Mouse (Mus musculus) MEL (cell line): ENCODE results near the gene Gipc3. TPM values are rescaled to one million over a fixed set of nuclear protein-coding genes. Genes with fewer than 3 reads are reported as not detected.
A peak's percentile ranks its signal among the peaks of the same experiment; 100 is the strongest.

Experiments
- DNase-seq: peaks from one replicate; pipeline ENCODE4 v3.0.0; 2011; ENCODE audit warnings: low read depth, low spot score
- H3K27ac ChIP-seq: 2 replicates; pipeline ENCODE4 v1.5.1; 2012; ENCODE audit warnings: low read depth, mild to moderate bottlenecking, control low read depth, low read length, moderate library complexity; ENCODE audit not compliant: control insufficient read depth
- H3K27me3 ChIP-seq, 2 experiments: fragments of 150-350 bp in 1 of 2; sonication (generic) in 1 of 2; 2 replicates each; pipeline ENCODE4 v1.6.1; 2012; ENCODE audit warnings: low read length in 2 of 2, mild to moderate bottlenecking in 2 of 2, improper control_type of control experiment in 1 of 2, moderate library complexity in 1 of 2; ENCODE audit not compliant: insufficient read depth in 2 of 2, control insufficient read depth in 1 of 2
- H3K36me3 ChIP-seq, 2 experiments: 2 replicates each; pipeline ENCODE4 v1.6.1; 2012 to 2014; ENCODE audit warnings: low read length in 2 of 2, improper control_type of control experiment in 1 of 2, inconsistent platforms in 1 of 2, mild to moderate bottlenecking in 1 of 2; ENCODE audit not compliant: insufficient read depth in 2 of 2, control insufficient read depth in 1 of 2
- H3K4me1 ChIP-seq, 2 experiments: fragments of 150-350 bp in 1 of 2; sonication (generic) in 1 of 2; 2 replicates each; pipeline ENCODE4 v1.6.1; 2012; ENCODE audit warnings: low read length in 2 of 2, improper control_type of control experiment in 1 of 2, mild to moderate bottlenecking in 1 of 2; ENCODE audit not compliant: insufficient read depth in 2 of 2, control insufficient read depth in 1 of 2
- H3K4me3 ChIP-seq, 2 experiments: fragments of 150-350 bp in 1 of 2; sonication (generic) in 1 of 2; 2 replicates each; pipeline ENCODE4 v1.5.1; 2012; ENCODE audit warnings: low read depth in 2 of 2, low read length in 2 of 2, mild to moderate bottlenecking in 2 of 2, moderate library complexity in 2 of 2, control low read depth in 1 of 2, improper control_type of control experiment in 1 of 2; ENCODE audit not compliant: control insufficient read depth in 1 of 2, insufficient read depth in 1 of 2
- H3K79me2 ChIP-seq: 2 replicates; pipeline ENCODE4 v1.6.1; 2012; ENCODE audit warnings: mild to moderate bottlenecking, low read length, moderate library complexity; ENCODE audit not compliant: control insufficient read depth, poor library complexity, insufficient read depth
- H3K9ac ChIP-seq: 2 replicates; pipeline ENCODE4 v1.6.1; 2012; ENCODE audit warnings: low read depth, mild to moderate bottlenecking, control low read depth, low read length, moderate library complexity; ENCODE audit not compliant: control insufficient read depth, poor library complexity, severe bottlenecking
- H3K9me3 ChIP-seq: fragments of 150-350 bp; sonication (generic); replicated peaks from 2 replicates; pipeline ENCODE4 v1.6.1; 2012; ENCODE audit warnings: mild to moderate bottlenecking, low read length, improper control_type of control experiment, moderate library complexity; ENCODE audit not compliant: insufficient read depth
- CHD1 ChIP-seq: IDR thresholded peaks from 2 replicates; pipeline ENCODE4 v1.6.1; 2012; ENCODE audit warnings: low read depth, mild to moderate bottlenecking, inconsistent platforms, low read length, improper control_type of control experiment
- CHD2 ChIP-seq: IDR thresholded peaks from 2 replicates; pipeline ENCODE4 v1.6.1; 2011; ENCODE audit warnings: low read length, improper control_type of control experiment
- ELF1 ChIP-seq: IDR thresholded peaks from 2 replicates; pipeline ENCODE4 v1.6.1; 2014; ENCODE audit warnings: low read depth, mild to moderate bottlenecking, inconsistent platforms, low read length, improper control_type of control experiment, moderate library complexity
- EP300 ChIP-seq, 2 experiments: IDR thresholded peaks; 2 replicates each; pipeline ENCODE4 v1.6.1; 2011; ENCODE audit warnings: improper control_type of control experiment in 2 of 2, low read length in 2 of 2, low read depth in 1 of 2, mild to moderate bottlenecking in 1 of 2
- GABPA ChIP-seq: IDR thresholded peaks from 2 replicates; pipeline ENCODE4 v1.6.1; 2012; ENCODE audit warnings: low read depth, mild to moderate bottlenecking, inconsistent platforms, low read length, improper control_type of control experiment, moderate library complexity
- HCFC1 ChIP-seq: IDR thresholded peaks from 2 replicates; pipeline ENCODE4 v1.6.1; 2012; ENCODE audit warnings: low read depth, mild to moderate bottlenecking, inconsistent platforms, low read length, improper control_type of control experiment, moderate library complexity
- KAT2A ChIP-seq: conservative IDR thresholded peaks from 2 replicates; pipeline ENCODE4 v1.6.1; 2012; ENCODE audit warnings: low read depth, low read length, improper control_type of control experiment, inconsistent platforms
- MAFK ChIP-seq: IDR thresholded peaks from 2 replicates; pipeline ENCODE4 v1.6.1; 2011; ENCODE audit warnings: low read depth, mild to moderate bottlenecking, low read length, improper control_type of control experiment, borderline replicate concordance
- MAX ChIP-seq: IDR thresholded peaks from 2 replicates; pipeline ENCODE4 v1.6.1; 2011; ENCODE audit warnings: low read length, improper control_type of control experiment
- MAZ ChIP-seq: IDR thresholded peaks from 2 replicates; pipeline ENCODE4 v1.6.1; 2012; ENCODE audit warnings: low read depth, mild to moderate bottlenecking, inconsistent platforms, low read length, improper control_type of control experiment
- MEF2A ChIP-seq: IDR thresholded peaks from 2 replicates; pipeline ENCODE4 v1.6.1; 2014; ENCODE audit warnings: low read depth, mild to moderate bottlenecking, inconsistent platforms, low read length, improper control_type of control experiment; ENCODE audit not compliant: poor library complexity, insufficient replicate concordance, severe bottlenecking; ENCODE audit errors: extremely low read depth
- NELFE ChIP-seq: IDR thresholded peaks from 2 replicates; pipeline ENCODE4 v1.6.1; 2011; ENCODE audit warnings: low read depth, low read length, improper control_type of control experiment
- NRF1 ChIP-seq: IDR thresholded peaks from 2 replicates; pipeline ENCODE4 v1.6.1; 2014; ENCODE audit warnings: low read depth, mild to moderate bottlenecking, inconsistent platforms, low read length, improper control_type of control experiment, moderate library complexity; ENCODE audit not compliant: poor library complexity, insufficient read depth, severe bottlenecking
- POLR2AphosphoS5 ChIP-seq: IDR thresholded peaks from 2 replicates; pipeline ENCODE4 v1.6.1; 2012; ENCODE audit warnings: low read depth, borderline replicate concordance, mild to moderate bottlenecking, inconsistent platforms, low read length, moderate library complexity, mixed read lengths
- RAD21 ChIP-seq: IDR thresholded peaks from 2 replicates; pipeline ENCODE4 v1.6.1; 2011; ENCODE audit warnings: mild to moderate bottlenecking, low read depth, low read length, improper control_type of control experiment
- RCOR1 ChIP-seq: IDR thresholded peaks from 2 replicates; pipeline ENCODE4 v1.6.1; 2012; ENCODE audit warnings: low read depth, mild to moderate bottlenecking, inconsistent platforms, low read length, improper control_type of control experiment
- TBP ChIP-seq: IDR thresholded peaks from 2 replicates; pipeline ENCODE4 v1.8.0; 2011; ENCODE audit warnings: low read depth, low read length, improper control_type of control experiment
- TCF12 ChIP-seq: IDR thresholded peaks from 2 replicates; pipeline ENCODE4 v1.6.1; 2014; ENCODE audit warnings: low read depth, mild to moderate bottlenecking, inconsistent platforms, low read length, improper control_type of control experiment, moderate library complexity
- USF1 ChIP-seq: IDR thresholded peaks from 2 replicates; pipeline ENCODE4 v1.6.1; 2014; ENCODE audit warnings: low read depth, mild to moderate bottlenecking, inconsistent platforms, low read length, improper control_type of control experiment, moderate library complexity
- ZMIZ1 ChIP-seq: IDR thresholded peaks from 2 replicates; pipeline ENCODE4 v1.6.1; 2012; ENCODE audit warnings: low read depth, mild to moderate bottlenecking, inconsistent platforms, low read length, improper control_type of control experiment, moderate library complexity
- polyA plus RNA-seq, 2 experiments: library from polyadenylated mRNA; stranded (reverse) in 1 of 2; unstranded in 1 of 2; fragments of >175 nt in 1 of 2; fragments of >200 nt in 1 of 2; gene quantifications; 2 replicates each; pipeline versions ENCODE4 v1.2.1 to v1.2.4; 2012; ENCODE audit warnings: low replicate concordance in 2 of 2, low read depth in 1 of 2; ENCODE audit not compliant: insufficient read length in 2 of 2, insufficient read depth in 1 of 2, missing spikeins in 1 of 2
- total RNA-seq: library from RNA; depleted of rRNA; stranded (reverse); fragments of 300-350 nt; gene quantifications from 2 replicates; pipeline ENCODE4 v1.2.3, GENCODE M21; 2012

Gipc3 gene
- total and polyA plus RNA-seq, 3 experiments, result not detected

DNA sequence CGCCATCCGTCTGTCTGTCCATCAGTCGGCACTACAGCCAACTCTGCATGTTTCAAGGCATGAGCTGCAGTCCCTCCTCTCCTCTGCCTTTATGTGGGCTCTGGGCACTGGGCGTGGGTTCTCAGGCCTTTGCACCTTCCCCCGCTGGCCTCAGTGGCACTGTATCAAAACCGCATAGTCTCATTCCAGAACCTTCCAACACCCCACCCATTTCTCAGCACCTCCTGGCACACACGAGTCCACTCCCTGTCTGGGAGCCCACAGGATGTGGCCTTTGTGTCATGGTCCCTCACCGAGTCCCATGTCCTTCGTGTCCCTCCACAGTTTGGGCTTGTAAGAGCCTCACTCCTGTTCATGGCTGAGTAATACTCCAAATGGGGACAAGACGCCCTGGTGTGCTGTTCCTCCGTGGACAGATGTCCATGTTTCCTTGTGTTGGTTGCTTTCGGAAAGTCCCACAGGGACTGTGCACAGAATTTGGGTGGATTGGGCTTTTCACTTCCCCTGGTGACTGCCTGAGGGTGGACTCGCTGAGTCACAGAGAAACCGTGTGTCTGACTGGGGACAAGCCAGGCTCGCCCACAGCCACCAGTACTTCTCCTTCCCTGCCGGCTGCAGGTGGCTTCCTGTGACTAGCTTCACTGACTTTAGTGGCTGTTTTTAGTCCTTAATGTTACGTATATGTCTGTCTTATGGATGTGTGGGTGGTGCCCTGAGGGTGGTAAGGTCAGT, 44.5 kb downstream of the Gipc3 start (continued):
- no peak for TF ChIP-seq POLR2AphosphoS5
- TF ChIP-seq, all 39 proteins: peak for 0

DNA sequence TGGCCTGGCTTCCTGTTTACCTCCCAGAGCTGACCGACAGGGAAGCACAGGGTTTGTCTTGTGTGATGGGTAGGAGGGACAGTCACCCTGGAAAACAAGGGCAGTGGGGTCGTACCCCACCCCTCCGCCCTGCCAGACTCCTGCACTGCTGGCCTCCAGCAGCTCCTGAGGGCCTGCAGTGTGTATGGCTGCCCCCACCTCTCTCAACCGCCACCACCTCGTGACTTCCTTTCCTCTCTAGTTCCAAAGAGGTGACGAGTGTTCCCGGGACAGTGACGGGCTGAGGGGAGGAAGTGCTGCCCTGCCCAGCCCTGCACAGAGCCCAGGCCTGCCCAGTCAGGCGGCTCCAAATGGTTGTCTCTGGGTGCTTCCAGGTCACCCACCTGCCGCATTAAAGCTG, 45.2 kb downstream of the Gipc3 start:
- no peaks in the 10 kb centered on the region for H3K27me3 ChIP-seq
- H3K4me1 ChIP-seq, result peaks cover 4 to 21% of the 10 kb centered on the region in 2 experiments; a peak in 3 of 4 replicates
- H3K9me3 ChIP-seq, result no peaks in the 10 kb centered on the region
- DNase-seq, result no peak
- H3K36me3 ChIP-seq, result peaks cover 0 to 10% of the 10 kb centered on the region in 2 experiments; a peak in 2 of 4 replicates
- no peak overlapping the region for H3K4me3 ChIP-seq
- no peak overlapping the region for H3K9ac ChIP-seq
- H3K27ac ChIP-seq, result no peak overlapping the region
- peaks cover 77% of the 10 kb centered on the region for H3K79me2 ChIP-seq
- TF ChIP-seq MAX (no peak), NRF1 (no peak), RAD21 (no peak), RCOR1 (no peak), GABPA (no peak), MEF2A (no peak), HCFC1 (no peak), EP300 (IDR thresholded peaks at IDR 0.05; ENCODE audit: low read depth in 1 of 2, low read length in 2 of 2) (no peak)

DNA sequence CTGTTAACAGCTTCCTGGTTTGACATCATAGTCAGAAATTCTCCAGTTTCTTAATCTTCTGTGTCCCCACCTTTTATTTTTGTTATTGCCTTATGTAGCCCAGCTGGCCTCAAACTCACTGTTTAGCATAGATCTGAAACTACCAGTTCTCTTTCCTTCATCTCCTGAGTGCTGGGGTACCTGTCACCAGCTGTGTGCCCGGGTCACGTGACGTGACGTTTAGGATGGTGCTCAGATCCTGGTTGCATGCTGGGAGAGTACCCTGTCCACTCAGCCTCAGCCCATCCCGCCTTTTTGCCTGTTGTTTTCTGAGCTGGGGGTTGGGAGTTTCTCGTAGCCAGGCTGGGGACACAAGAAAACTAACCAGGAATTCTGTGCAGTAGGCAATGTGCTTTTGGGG, 45.8 kb downstream of the Gipc3 start:
- peaks cover 4 to 21% of the 10 kb centered on the region in 2 experiments; a peak in 3 of 4 replicates for H3K4me1 ChIP-seq
- no peak overlapping the region for H3K27ac ChIP-seq
- H3K4me3 ChIP-seq, result no peak overlapping the region
- H3K9ac ChIP-seq, result no peak overlapping the region
- H3K36me3 ChIP-seq, result peaks cover 0 to 10% of the 10 kb centered on the region in 2 experiments; a peak in 2 of 4 replicates
- no peaks in the 10 kb centered on the region for H3K27me3 ChIP-seq
- H3K79me2 ChIP-seq, result peaks cover 77% of the 10 kb centered on the region
- 0 out of 2 replicates have a peak, but pooled peaks have one; percentile 23 for TF ChIP-seq USF1
- no peak for TF ChIP-seq POLR2AphosphoS5
- H3K9me3 ChIP-seq, result no peaks in the 10 kb centered on the region
- DNase-seq, result no peak

DNA sequence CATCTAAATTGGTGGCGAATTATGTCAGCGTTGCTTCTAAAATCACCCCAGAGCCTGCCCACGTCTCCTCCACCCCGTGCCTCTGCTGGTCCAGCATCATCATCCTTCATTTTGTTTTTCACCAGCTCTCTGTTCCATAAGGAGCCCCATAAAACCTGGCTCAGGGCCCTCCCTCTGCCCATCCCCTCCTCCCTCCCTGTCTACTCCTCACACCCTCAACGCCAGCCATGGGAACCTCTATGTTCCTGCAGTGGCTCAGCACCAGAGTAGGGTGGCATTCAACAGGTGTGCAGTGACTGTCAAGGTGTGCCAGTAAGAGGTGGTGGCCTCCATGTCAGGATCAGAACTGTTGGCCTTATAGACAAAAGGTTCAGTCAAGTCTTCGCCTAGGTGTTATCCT, 47.9 kb downstream of the Gipc3 start:
- Histone ChIP-seq H3K9ac (no peak overlapping the region), H3K79me2 (peaks cover 69% of the 10 kb centered on the region), H3K9me3 (no peaks in the 10 kb centered on the region), H3K27ac (no peak overlapping the region), H3K36me3 (peaks cover 0 to 20% of the 10 kb centered on the region in 2 experiments; a peak in 2 of 4 replicates), H3K4me1 (peaks cover 11 to 33% of the 10 kb centered on the region in 2 experiments), H3K27me3 (no peaks in the 10 kb centered on the region)
- no peak for DNase-seq
- TF ChIP-seq NRF1, result no peak
- no peak for TF ChIP-seq ELF1
- no peak for TF ChIP-seq CHD2
- TF ChIP-seq TCF12, result no peak
- no peak for TF ChIP-seq KAT2A
- no peak for TF ChIP-seq GABPA
- TF ChIP-seq NELFE, result no peak
- no peak for TF ChIP-seq MAZ
- no peak for TF ChIP-seq USF1
- no peak for TF ChIP-seq CHD1
- TF ChIP-seq MAFK, result no peak
- no peak for TF ChIP-seq ZMIZ1
- no peak for TF ChIP-seq MEF2A
- TF ChIP-seq TBP, result no peak
- TF ChIP-seq, all 39 proteins: peak for 0
- no peak overlapping the region for H3K4me3 ChIP-seq
